Mouse (Mus musculus) hindbrain, embryonic 12.5 days (tissue): Measurements from ENCODE around the gene Gja10. TPM values are rescaled to one million over a fixed set of nuclear protein-coding genes. Genes with fewer than 3 reads are reported as not detected.

ENCODE experiments used
- ATAC-seq: fragments of 200-750 bp; cut with Nextera tagmentation; 2 replicates; pipeline ENCODE4 v1.8.0; 2017; ENCODE audit warnings: moderate TSS enrichment; ENCODE audit not compliant: low FRiP score
- H3K27ac ChIP-seq: fragments of 300-500 bp; sonication (generic); 2 replicates; pipeline ENCODE4 v1.5.1; 2016; ENCODE audit warnings: mild to moderate bottlenecking
- H3K27me3 ChIP-seq: fragments of 300-500 bp; sonication (generic); 2 replicates; pipeline ENCODE4 v1.6.1; 2016; ENCODE audit warnings: mild to moderate bottlenecking
- H3K36me3 ChIP-seq: fragments of 300-500 bp; sonication (generic); 2 replicates; pipeline ENCODE4 v1.6.1; 2016; ENCODE audit warnings: mild to moderate bottlenecking
- H3K4me1 ChIP-seq: fragments of 300-500 bp; sonication (generic); 2 replicates; pipeline ENCODE4 v1.6.1; 2016
- H3K4me2 ChIP-seq: fragments of 300-500 bp; sonication (generic); replicated peaks from 2 replicates; pipeline ENCODE4 v1.6.1; 2016; ENCODE audit warnings: mild to moderate bottlenecking
- H3K4me3 ChIP-seq: fragments of 300-500 bp; sonication (generic); 2 replicates; pipeline ENCODE4 v1.5.1; 2016; ENCODE audit warnings: mild to moderate bottlenecking
- H3K9ac ChIP-seq: fragments of 300-500 bp; sonication (generic); 2 replicates; pipeline ENCODE4 v1.6.1; 2016; ENCODE audit warnings: mild to moderate bottlenecking, moderate library complexity
- H3K9me3 ChIP-seq: fragments of 300-500 bp; sonication (generic); replicated peaks from 2 replicates; pipeline ENCODE4 v1.6.1; 2016; ENCODE audit warnings: mild to moderate bottlenecking
- WGBS: fragments of 180-500 bp; shearing (Covaris S2); methylation state at CpG from one replicate; pipeline ENCODE4 v1.1.7; 2016; 5-methylcytosine and 5-hydroxymethylcytosine counted together
- polyA plus RNA-seq: library from polyadenylated mRNA; unstranded; fragments of >200 nt; fragmentation: Nextera tagmentation; extraction: Ambion mirVana; gene quantifications from 2 replicates; pipeline ENCODE4 v1.2.1, GENCODE M21; 2016

The Gja10 gene
- polyA plus RNA-seq, 1 experiment from 2014 or later = not detected

- Histone ChIP-seq H3K27ac (no peak overlapping the region), H3K9me3 (no peaks in the 10 kb centered on the region), H3K4me3 (no peak overlapping the region), H3K4me1 (peaks cover 21% of the 10 kb centered on the region), H3K27me3 (no peaks in the 10 kb centered on the region), H3K9ac (no peak overlapping the region), H3K4me2 (no peak overlapping the region), H3K36me3 (peaks cover 13% of the 10 kb centered on the region)
- 59% methylated on average over 1 of the region's 1 CpGs for WGBS
- ATAC-seq = peak; percentile 55; the same call in 1 of the 2 replicates
Observed at GRCm38 (mm10) chr4:32572118-32572517, 30.4 kb downstream of the Gja10 start.

GRCm38 (mm10) chr4:32571441-32571840 is 31.1 kb downstream of the Gja10 start:
- ATAC-seq = no peak
- WGBS = 68% methylated on average over 3 of the region's 3 CpGs
- H3K27ac ChIP-seq = no peak overlapping the region

GRCm38 (mm10) chr4:32570939-32571317 is 31.6 kb downstream of the Gja10 start:
- Histone ChIP-seq H3K36me3 (peaks cover 8% of the 10 kb centered on the region), H3K9me3 (0 out of 2 replicates have a peak, but pooled peaks cover 4% of the 10 kb centered on the region), H3K4me2 (no peak overlapping the region), H3K4me3 (no peak overlapping the region), H3K27me3 (no peaks in the 10 kb centered on the region), H3K9ac (no peak overlapping the region), H3K4me1 (peaks cover 21% of the 10 kb centered on the region), H3K27ac (peak overlapping the region; percentile 62)
- ATAC-seq = no peak
- 71% methylated on average over 8 of the region's 8 CpGs for WGBS

More at GRCm38 (mm10) chr4:32571441-32571840, 31.1 kb downstream of the Gja10 start:
- no peaks in the 10 kb centered on the region for H3K27me3 ChIP-seq
- H3K4me2 ChIP-seq = no peak overlapping the region
- H3K4me3 ChIP-seq = no peak overlapping the region
- peaks cover 9% of the 10 kb centered on the region for H3K36me3 ChIP-seq
- no peak overlapping the region for H3K9ac ChIP-seq
- H3K4me1 ChIP-seq = peaks cover 21% of the 10 kb centered on the region
- 0 out of 2 replicates have a peak, but pooled peaks cover 1% of the 10 kb centered on the region for H3K9me3 ChIP-seq

- WGBS = 42% methylated on average over 17 of the region's 17 CpGs
Observed at GRCm38 (mm10) chr4:32569995-32570938, 32.3 kb downstream of the Gja10 start.

GRCm38 (mm10) chr4:32569054-32569453 is 33.5 kb downstream of the Gja10 start:
- H3K4me1 ChIP-seq = peaks cover 21% of the 10 kb centered on the region
- no peaks in the 10 kb centered on the region for H3K27me3 ChIP-seq
- no peak overlapping the region for H3K9ac ChIP-seq
- no peak overlapping the region for H3K4me2 ChIP-seq
- H3K4me3 ChIP-seq = no peak overlapping the region
- 0 out of 2 replicates have a peak, but pooled peaks cover 4% of the 10 kb centered on the region for H3K9me3 ChIP-seq
- H3K36me3 ChIP-seq = peaks cover 18% of the 10 kb centered on the region
- WGBS = 88% methylated on average over 4 of the region's 4 CpGs
- H3K27ac ChIP-seq = 0 out of 2 replicates have a peak overlapping the region, but pooled peaks have one; percentile 62
- ATAC-seq = no peak

More at GRCm38 (mm10) chr4:32569995-32570938, 32.3 kb downstream of the Gja10 start:
- H3K27ac ChIP-seq = peak overlapping the region; percentile 62
- H3K9ac ChIP-seq = peak overlapping the region; percentile 27
- 0 out of 2 replicates have a peak, but pooled peaks cover 4% of the 10 kb centered on the region for H3K9me3 ChIP-seq
- peaks cover 9% of the 10 kb centered on the region for H3K36me3 ChIP-seq
- H3K4me2 ChIP-seq = no peak overlapping the region
- H3K4me3 ChIP-seq = no peak overlapping the region
- ATAC-seq = peak; percentile 55; the same call in 1 of the 2 replicates
- H3K27me3 ChIP-seq = no peaks in the 10 kb centered on the region
- peaks cover 21% of the 10 kb centered on the region for H3K4me1 ChIP-seq

- H3K9ac ChIP-seq = no peak overlapping the region
- no peak for ATAC-seq
- no peak overlapping the region for H3K27ac ChIP-seq
- peaks cover 34% of the 10 kb centered on the region for H3K4me1 ChIP-seq
- H3K4me3 ChIP-seq = no peak overlapping the region
- 90% methylated on average over 8 of the region's 8 CpGs for WGBS
- no peak overlapping the region for H3K4me2 ChIP-seq
- 0 out of 2 replicates have a peak, but pooled peaks cover 4% of the 10 kb centered on the region for H3K9me3 ChIP-seq
- no peaks in the 10 kb centered on the region for H3K27me3 ChIP-seq
- H3K36me3 ChIP-seq = peaks cover 40% of the 10 kb centered on the region
Observed at GRCm38 (mm10) chr4:32564918-32565317, 37.6 kb downstream of the Gja10 start.

GRCm38 (mm10) chr4:32564416-32564815 is 38.1 kb downstream of the Gja10 start:
- ATAC-seq = no peak
- H3K27ac ChIP-seq = no peak overlapping the region
- H3K4me3 ChIP-seq = no peak overlapping the region
- peaks cover 29% of the 10 kb centered on the region for H3K4me1 ChIP-seq
- WGBS = 83% methylated on average over 7 of the region's 7 CpGs
- no peak overlapping the region for H3K9ac ChIP-seq
- 0 out of 2 replicates have a peak, but pooled peaks cover 4% of the 10 kb centered on the region for H3K9me3 ChIP-seq
- peaks cover 40% of the 10 kb centered on the region for H3K36me3 ChIP-seq
- H3K4me2 ChIP-seq = no peak overlapping the region
- H3K27me3 ChIP-seq = no peaks in the 10 kb centered on the region

- Histone ChIP-seq H3K27me3 (no peaks in the 10 kb centered on the region), H3K4me3 (no peak overlapping the region), H3K9ac (no peak overlapping the region), H3K27ac (peak overlapping the region; percentile 85; the same call in 1 of the 2 replicates), H3K9me3 (0 out of 2 replicates have a peak, but pooled peaks cover 4% of the 10 kb centered on the region), H3K4me2 (no peak overlapping the region), H3K36me3 (peaks cover 40% of the 10 kb centered on the region), H3K4me1 (peaks cover 22% of the 10 kb centered on the region)
- no peak; the same call in 1 of the 2 replicates for ATAC-seq
- WGBS = 96% methylated on average over 35 of the region's 35 CpGs
Observed at GRCm38 (mm10) chr4:32562319-32563115, 40.0 kb downstream of the Gja10 start.

- Histone ChIP-seq H3K36me3 (peaks cover 39% of the 10 kb centered on the region), H3K27ac (peak overlapping the region; percentile 85), H3K9me3 (0 out of 2 replicates have a peak, but pooled peaks cover 4% of the 10 kb centered on the region), H3K27me3 (no peaks in the 10 kb centered on the region), H3K9ac (no peak overlapping the region), H3K4me2 (peak overlapping the region; percentile 9), H3K4me1 (peaks cover 22% of the 10 kb centered on the region), H3K4me3 (no peak overlapping the region)
- peak; percentile 66 for ATAC-seq
- 44% methylated on average over 12 of the region's 12 CpGs for WGBS
Observed at GRCm38 (mm10) chr4:32561555-32562095, 40.9 kb downstream of the Gja10 start.

GRCm38 (mm10) chr4:32560724-32561554 is 41.6 kb downstream of the Gja10 start:
- Histone ChIP-seq H3K4me3 (no peak overlapping the region), H3K9ac (no peak overlapping the region), H3K9me3 (no peaks in the 10 kb centered on the region), H3K4me1 (peaks cover 22% of the 10 kb centered on the region), H3K27me3 (no peaks in the 10 kb centered on the region), H3K36me3 (peaks cover 33% of the 10 kb centered on the region), H3K27ac (peak overlapping the region; percentile 85), H3K4me2 (peak overlapping the region; percentile 9)
- peak; percentile 55 for ATAC-seq
- WGBS = 43% methylated on average over 8 of the region's 8 CpGs

- Histone ChIP-seq H3K27me3 (no peaks in the 10 kb centered on the region), H3K4me3 (no peak overlapping the region), H3K4me2 (no peak overlapping the region), H3K4me1 (peaks cover 22% of the 10 kb centered on the region), H3K27ac (peak overlapping the region; percentile 71), H3K36me3 (peaks cover 31% of the 10 kb centered on the region), H3K9me3 (no peaks in the 10 kb centered on the region), H3K9ac (no peak overlapping the region)
- 42% methylated on average over 6 of the region's 6 CpGs for WGBS
- ATAC-seq = no peak
Observed at GRCm38 (mm10) chr4:32560246-32560645, 42.3 kb downstream of the Gja10 start.
